Mouse (Mus musculus) testis, postnatal 14 days (tissue): ENCODE data around the gene Ctsa.
"Not testable (repeated sequence)": the region's sequence is repeated elsewhere in the genome, so short reads cannot be mapped to it uniquely, and the experiment has no call there.

ENCODE experiments used
- DNase-seq: peaks from one replicate; pipeline ENCODE4 v3.0.0; 2021; ENCODE audit warnings: low spot score

Gene Ctsa

DNA sequence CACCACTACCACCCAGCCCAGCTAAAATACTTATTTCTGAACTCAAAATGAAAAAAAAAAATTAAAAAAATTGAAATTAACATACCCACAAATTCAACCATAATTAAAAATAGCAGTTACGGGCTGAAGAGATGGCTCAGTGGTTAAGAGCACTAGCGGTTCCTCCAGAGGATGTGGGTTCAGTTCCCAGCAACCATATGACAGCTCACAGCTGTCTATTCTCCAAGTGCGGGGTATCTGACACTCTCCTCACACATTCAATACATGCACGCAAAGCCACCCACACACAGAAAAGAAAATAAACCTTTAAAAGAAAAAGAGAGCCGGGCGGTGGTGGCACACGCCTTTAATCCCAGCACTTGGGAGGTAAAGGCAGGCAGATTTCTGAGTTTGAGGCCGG lies 17.4 kb downstream of the Ctsa start:
- no peak for DNase-seq

DNA sequence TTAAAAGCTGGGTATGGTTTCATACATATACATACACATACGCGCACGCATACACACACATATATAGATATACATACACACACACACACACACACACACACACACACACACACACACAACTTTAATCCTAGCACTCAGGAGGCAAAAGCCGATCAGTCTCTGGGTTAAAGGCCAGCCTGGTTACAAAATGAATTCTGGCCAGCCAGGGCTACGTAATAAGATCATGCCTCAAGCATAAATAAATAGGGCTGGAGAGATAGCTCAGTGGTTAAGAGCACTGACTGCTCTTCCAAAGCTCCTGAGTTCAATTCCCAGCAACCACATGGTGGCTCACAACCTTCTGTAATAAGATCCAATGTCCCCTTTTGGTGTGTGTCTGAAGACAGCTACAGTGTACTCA lies 22.9 kb downstream of the Ctsa start:
- DNase-seq: not testable (repeated sequence)

DNA sequence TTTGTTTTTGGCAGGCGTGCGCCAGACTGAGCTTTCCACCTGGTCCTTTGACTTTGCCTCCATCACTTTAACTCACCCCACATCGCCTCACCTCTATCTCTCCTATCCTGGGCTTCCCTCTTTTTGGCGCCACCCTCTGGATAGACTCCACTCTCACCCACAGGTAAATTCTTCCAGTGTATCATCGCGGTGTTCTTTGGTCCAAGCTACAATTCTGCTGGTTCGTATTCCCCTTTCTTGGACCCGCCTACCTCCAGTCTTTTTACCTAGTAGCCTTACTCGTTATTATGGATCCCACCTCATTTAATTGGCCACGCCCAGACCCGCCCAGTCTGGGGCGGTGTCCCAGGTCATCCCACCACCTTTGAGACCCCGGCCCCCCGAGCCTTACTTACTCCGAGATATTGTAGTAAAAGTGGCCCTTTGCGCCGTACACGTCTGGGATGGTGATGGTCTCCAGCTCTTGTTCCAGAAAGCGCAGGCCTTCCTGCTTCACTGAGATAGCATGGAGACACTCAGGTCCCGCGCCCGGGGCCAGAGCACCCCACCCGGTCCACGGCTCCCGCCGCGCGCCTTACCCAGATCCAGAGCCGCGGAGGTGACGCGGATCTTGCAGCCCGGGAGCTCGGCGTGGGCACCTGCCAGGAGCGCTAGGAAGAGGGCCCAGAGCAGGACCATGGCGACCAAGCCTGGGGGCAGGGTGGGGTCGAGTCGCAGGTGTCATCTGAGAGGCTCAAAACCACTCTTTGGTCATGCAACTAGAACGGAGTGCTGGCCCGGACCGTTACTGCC lies 23.8 kb downstream of the Ctsa start:
- DNase-seq: no peak

DNA sequence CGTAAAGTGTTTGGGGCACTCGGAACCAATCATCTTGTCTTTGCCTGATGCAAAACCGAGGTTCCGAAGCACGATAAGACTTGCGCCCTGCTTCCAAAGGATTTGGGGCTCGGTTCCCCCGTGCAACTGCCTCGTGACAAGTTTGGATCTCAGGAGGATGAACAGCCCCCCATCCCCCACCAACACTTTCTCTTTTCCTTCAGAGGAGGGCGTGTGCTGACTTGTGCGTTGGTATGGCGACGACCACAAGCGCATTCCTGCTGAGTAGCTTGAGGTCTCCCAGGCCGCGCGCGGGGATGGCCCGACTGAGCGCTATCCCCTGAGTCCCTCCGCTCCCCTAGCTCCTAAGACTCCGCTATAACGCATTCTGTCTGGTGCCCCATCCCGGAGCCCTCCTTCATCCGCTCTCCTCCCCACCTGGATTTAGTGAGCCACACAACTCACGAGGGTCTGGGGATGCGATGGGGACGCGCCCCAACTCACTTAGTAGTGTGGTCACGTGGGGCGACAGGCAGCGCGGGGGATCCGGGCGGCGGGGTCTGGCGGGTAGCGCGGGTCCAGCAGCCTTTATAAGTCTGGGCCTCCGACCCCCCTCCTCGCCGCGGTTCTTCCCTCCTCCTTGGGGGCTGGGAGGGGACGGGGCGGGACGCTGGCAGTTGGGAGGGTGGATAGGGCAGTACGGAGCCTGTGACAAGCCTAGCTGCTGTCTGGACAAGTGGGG lies 24.6 kb downstream of the Ctsa start, which contains the start of gene Pltp:
TSS of gene Pltp (minus strand) at position 611 of the 721 bp plus-strand sequence.
- peak; percentile 39 for DNase-seq

DNA sequence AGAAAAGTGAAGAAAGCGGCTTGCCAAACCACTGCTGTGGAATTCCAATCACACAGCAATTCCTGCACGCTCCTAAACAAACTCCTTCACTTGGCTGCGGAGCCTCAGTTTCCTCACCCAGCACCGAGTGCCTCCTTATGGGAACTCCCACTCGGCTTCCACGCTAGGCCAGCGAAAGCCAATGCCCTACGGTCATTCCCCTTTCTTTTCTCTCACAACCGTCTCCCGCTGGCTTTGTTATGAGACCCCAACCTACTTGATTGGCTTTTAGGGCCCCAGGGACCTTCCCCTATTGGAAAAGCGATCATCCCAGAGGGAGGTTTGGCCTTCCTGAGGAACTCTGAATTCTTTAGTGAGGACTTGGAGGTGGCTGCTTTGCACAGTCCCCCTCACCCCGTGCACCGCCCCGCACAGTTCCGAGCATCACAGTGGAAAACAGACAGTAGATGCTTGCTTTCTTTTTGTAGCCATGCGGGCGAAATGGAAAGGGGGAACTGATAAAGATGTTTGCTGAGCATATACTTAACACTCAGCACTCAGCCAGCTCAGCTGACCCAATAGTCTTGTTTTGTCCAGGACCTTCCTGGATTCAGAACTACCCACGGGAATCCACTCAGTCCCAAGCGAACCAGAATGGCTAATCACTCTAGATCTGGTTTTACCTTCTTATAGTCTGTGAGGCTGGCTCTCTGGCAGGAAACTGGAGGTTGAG lies 25.3 kb downstream of the Ctsa start:
- no peak for DNase-seq

DNA sequence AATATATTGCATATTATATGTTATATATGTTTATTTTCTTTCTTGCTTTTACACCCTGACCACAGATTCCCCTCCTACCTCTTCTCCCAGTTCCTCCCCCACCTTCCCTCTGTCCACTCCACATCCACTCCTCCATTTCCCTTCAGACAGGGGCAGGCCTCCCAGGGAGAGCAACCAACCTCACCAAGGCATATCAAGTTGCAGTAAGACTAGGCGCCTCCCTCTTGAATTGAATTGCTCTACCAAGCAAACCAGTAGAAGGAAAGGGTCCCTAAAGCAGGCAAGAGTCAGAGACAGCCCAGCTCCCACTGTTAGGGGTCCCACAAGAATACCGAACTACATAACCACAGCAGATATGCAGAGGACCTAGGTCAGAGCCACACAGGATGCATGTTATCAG lies 26.5 kb downstream of the Ctsa start:
- DNase-seq: no peak

DNA sequence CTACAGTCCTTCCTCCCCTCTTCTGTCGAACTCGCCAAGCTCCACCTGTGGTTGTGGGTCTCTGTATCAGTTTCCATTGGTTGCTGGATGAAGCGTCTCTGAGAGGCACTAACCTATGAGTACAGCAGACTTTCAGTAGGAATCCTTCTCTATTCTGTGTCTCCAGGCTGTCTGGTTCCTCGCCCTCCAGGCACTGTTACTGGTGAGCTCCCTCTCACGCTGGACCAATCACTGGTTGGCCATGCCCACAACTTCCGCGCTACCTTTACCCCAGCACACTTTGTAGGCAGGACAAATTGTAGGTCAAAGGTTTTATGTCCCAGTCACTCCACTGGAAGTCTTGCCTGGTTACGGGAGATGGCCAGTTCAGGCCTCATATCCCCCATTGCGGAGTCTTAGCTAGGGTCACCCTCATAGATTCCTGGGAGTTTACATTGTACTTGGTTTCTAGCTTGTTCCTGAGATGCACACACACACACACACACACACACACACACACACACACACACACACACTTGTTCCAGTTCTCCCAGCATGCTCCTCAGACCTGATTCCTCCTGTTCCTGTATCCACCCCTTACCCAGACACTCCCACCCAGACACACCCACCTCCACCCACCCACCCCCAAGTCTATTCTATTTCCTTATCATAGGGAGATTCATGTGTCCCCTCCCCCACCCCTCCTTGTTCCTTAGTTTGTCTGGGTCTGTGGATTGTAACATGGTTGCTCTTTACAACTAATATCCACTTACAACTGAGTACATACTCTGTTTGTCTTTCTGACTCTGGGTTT lies 27.2 kb downstream of the Ctsa start:
- no peak for DNase-seq

DNA sequence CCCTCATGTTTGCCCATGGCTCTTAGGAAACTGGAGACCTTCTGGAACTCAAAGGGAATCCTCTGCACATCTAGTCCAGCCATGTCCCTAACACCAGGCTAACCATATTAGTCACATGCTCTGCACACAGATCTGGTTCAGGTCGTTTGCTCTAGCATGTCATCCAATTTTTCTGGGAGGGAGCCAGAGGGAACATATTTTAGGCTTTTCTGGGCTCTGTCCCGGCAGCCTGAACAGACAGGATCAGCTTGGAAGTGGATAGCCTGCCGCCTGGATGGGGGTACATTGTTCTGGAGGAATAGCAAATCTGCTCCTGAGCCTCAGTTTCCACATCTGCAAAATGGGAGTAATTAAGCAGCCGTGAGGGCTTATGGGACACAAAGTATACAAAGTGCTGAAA lies 28.4 kb downstream of the Ctsa start:
- DNase-seq: no peak

DNA sequence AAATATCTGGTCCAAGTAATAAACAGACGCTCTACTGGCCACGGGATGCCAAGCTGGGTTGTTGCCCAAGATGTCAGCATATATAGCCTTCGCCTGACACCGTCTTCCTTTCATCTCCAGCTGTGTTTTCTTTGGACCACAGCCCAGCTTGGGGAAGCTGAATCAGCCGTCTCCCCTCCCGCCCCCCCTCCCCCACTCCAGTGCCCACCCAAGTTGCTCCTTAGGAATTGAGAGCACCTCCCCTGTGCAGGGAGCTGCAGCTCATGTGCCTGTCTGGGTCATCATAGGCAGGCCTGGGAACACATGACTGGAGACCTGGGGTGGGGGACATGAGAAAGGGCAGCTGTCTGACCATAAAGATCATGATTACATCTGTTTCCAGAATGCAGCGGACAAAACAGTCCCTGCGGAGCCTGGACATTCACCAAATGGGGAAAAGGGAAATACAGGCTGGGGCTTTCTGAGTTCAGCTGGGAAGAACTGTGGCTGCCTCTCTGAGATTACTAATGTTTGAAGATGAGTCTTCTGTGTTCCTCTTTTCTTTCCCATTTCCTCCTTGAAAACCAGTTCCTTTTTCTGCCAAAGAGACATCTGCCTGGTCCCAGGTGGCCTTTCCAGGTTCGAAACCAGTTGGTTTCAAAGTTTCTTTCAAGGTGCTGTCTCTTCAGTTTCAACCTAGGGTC lies 29.6 kb downstream of the Ctsa start:
- no peak for DNase-seq

DNA sequence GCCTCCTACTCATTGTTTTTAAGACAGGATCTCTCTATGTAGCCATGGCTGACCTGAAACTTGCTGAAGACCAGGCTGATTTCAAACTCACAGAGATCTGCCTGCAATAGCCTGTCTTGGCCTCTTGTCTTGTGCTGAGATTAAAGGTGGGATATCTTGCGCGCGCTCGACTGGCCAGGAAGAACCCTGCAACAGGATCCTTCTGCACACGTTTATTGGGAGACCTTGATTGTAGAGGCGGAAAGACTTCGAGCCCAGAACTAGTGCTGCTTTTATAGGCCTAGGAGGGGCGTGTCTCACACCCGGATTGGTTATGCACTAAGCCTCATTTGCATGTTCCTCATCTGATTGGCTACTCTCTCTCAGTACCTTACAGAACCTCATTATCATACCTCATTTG lies 30.7 kb downstream of the Ctsa start:
- DNase-seq: not testable (repeated sequence)

DNA sequence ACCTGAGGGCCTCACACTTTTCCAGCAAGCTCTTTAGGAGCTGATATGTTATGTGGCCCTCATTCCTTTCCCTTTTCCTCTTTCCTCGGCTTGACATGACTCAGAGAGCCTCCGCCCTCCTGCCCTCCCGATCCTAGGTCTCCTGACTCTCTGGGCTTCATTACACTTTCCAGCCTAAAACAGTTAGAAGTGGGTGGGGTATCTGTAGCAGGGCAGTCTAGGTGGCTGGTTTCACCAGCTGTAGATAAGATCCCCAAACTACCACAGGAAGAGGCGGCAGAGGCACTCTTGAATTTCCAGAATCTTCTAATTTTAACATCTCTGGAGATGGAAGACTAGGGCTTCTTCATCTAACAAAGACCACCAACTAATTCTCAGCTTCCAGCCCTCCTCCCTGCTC lies 31.9 kb downstream of the Ctsa start:
- DNase-seq: no peak

DNA sequence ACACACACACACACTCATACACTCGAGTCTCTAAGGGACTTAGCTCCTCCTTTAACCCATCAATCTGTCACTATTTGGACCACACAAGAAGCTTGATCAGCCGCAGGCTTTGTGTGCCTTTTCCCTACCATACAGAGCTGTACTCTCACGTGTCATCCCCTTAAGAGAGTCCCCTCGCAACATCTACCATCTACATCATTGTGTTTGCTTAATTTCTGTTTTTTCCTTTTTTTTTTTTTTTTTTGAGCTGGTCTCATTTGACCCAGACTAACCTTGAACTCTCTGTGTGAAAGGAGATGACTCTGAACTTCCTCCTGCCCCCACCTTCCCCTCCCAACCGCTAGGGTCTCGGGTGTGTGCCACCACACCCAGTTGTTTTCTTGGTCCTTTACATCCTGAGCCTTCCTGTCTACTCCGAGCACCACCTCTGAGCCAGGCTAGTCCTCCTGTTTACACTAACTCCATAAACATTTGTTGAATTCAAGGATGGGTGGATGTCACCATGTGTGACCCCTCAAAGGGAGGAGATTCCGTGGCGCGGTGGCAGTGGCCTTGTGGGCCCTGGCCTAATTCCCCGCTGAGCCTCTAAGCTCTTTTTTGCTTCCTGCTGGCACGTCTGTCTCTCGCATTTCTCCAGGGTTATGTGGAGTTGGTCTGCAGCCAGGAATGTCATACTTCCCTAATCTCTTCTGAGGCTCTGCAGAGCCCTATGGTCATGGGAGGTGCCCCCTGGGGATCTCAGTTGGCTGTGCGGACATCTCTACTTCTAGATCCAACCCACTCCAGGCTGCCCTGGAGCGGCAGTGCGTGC lies 34.3 kb downstream of the Ctsa start:
- DNase-seq: peak; percentile 69

DNA sequence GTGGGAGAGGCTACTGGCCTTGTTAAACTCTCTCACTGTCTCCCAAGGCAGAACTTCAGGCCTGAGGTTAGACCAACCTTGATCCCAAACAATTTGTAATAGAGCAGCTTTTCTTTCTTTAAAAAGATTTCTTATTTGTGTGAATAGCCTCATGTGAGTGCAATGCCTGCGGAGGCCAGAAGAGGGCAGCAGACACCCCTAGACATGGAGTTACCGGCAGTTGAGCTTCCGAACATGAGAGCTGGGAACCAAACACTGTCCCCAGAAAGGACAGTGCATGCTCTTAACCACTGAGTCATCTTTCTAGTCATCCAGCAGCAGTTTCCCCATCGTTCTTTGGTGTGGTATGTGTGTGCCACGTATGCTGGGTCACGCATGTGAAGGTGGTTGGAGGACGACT lies 34.9 kb downstream of the Ctsa start:
- DNase-seq: peak; percentile 69

DNA sequence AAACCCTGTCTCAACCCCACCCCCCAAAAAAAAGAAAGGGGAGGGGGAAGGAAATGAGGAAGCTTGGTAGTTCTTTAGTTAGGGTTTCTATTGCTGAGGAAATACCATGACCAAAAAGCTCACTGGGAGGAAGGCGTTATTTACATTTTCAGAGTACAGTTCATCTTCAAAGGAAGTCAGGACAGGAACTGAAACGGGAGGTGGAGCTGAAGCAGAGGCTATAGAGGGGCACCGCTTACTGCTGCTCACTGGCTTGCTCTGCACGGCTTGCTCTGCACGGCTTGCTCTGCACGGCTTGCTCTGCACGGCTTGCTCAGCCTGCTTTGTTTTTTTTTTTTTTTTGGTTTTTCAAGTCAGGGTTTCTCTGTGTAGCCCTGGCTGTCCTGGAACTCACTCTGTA lies 35.8 kb downstream of the Ctsa start:
- no peak for DNase-seq

DNA sequence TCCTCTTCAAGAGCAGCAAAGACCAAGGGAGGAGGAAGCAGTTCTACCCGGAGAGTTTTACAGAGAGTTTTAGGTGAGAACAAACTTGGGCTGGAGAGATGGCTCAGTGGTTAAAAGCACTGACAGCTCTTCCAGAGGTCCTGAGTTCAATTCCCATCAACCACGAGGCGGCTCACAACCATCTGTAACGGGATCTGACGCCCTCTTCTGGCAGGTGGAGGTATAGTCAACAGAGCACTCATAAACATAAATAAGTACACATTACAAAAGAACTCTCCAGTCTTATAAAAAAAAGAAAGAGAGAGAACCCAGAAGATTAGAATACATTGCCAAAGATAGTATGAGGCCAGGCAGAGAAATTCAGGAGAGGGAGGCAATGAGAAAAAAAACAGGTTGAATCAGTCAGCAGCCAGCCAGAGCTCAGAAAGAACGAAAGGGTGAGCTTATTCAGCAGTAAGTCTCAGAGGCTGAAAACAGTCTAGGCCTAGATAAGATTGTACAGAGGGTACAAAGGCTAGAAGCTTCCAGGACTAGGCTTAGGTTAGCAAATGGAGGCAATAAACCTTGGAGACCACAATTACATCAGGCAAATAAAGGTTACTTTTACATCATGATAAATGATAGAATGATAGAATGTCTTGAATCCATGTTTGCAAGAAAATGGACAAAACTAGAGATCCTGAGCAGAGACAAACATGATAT lies 39.1 kb downstream of the Ctsa start:
- DNase-seq: no peak

DNA sequence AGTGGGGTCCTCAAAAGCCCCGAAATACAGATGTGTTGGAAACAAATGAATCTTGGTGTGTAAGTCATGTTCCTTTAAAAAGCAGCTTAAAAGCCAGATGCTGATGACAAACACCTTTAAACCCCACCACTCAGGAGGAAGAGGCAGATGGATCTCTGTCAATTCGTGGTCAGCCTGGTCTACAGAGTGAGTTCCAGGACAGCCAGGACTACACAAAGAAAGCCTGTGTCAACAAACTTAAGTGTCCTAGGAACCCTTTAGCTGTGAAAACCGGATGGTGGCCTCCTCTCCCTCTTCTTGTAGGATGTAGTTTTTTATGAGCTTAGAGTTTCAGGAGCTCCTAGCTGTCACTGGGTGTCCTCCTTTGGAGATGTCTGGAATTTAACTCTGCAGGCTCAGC lies 40.9 kb downstream of the Ctsa start:
- DNase-seq: no peak

DNA sequence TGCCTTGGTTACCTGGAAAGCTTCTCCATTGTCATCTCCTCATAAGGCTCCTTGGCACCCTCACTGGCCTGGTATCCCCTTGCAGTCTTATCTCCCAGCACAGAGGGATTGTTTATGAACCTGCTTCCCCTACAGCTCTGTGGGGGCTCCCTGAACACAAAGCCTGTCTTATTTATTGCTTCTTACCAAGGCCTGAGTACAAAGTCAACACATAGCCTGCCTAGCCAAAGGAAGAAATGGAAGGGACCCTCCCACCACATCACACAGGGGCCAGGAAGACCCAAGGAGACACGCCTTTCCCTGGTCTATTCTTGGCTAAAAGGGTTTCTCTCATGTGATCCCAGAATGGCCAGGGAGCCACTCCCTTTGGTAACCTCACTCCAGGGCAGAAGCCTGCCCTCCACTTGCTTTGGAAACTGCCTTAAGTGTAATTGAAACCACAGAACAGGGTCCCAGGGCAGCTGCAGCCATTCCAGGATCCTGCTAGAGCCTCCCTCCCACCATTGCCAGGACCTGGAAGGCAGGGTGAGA lies 41.6 kb downstream of the Ctsa start:
- DNase-seq: no peak

DNA sequence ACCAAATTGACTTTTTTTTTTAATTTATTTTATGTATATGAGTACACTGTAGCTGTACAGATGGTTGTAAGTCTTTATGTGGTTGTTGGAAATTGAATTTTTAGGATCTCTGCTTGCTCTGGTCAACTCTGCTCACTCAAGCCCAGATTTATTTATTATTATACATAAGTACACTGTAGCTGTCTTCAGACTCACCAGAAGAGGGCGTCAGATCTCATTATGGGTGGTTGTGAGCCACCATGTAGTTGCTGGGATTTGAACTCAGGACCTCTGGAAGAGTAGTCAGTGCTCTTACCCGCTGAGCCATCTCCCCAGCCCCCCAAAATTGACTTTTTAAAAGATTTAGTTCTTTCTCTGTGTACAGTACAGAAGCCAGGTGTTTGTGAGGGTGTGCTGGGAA lies 43.0 kb downstream of the Ctsa start:
- not testable (repeated sequence) for DNase-seq

DNA sequence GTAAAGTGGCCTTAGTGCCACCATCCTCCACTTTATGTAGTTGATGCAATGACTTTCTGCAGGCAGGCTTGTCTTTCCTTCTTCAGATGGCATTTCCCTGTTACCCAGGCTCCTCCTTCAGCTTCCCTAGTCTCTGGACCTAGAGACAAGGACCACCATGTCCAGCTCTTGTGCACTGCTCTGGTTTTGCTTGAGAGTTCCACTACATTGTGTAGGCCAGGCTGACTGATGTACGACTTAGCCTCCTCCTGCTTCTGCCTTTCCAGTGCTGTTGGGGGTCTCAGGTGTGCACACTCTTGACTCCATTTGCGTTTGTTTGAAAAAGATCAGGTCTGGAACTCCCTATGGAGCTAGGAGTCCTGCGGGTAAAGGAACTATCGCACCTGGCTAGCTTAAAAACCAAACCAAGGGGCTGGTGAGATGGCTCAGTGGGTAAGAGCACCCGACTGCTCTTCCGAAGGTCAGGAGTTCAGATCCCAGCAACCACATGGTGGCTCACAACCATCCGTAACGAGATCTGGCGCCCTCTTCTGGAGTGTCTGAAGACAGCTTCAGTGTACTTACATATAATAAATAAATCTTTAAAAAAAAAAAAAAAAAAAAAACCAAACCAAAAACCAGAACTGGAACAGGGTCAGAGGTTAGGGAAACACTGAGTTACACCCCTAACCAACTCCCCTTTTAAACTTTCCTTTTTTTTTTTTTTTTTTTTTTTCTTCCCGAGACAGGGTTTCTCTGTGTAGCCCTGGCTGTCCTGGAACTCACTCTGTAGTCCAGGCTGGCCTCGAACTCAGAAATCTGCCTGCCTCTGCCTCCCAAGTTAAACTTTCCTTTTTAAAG lies 44.9 kb downstream of the Ctsa start:
- DNase-seq: not testable (repeated sequence)
